Mouse (Mus musculus) megakaryocyte progenitor cell, adult 5-6 weeks (primary cell): Measurements from ENCODE around the gene Snapc5. TPM values are rescaled to one million over a fixed set of nuclear protein-coding genes. Genes with fewer than 3 reads are reported as not detected.
"Not testable (repeated sequence)": the region's sequence is repeated elsewhere in the genome, so short reads cannot be mapped to it uniquely, and the experiment has no call there.

Source experiments
- ATAC-seq: replicated peaks from 2 replicates; pipeline ENCODE4 v1.8.0; 2016; ENCODE audit warnings: mild to moderate bottlenecking, moderate TSS enrichment, inconsistent platforms; ENCODE audit not compliant: poor library complexity
- total RNA-seq, 2 experiments: library from RNA; stranded (forward) in 1 of 2; stranded (reverse) in 1 of 2; fragments of 157-497, 149-512 nt in 1 of 2; fragments of 200-1000 nt in 1 of 2; gene quantifications; 2 replicates each; pipeline versions ENCODE4 v1.2.3 to v1.2.4; 2015 to 2017

The Snapc5 gene
- total RNA-seq (2015) = 16.5 and 20.7 TPM in 2 replicates
- total RNA-seq (2017) = 47.4 and 48.2 TPM in 2 replicates

GRCm38 (mm10) chr9:64178974-64179646, at the start of gene Snapc5:
Gene Snapc5 (plus strand): TSS chr9:64179274.
- peak; percentile 82 for ATAC-seq

GRCm38 (mm10) chr9:64131623-64132022, 47.5 kb upstream of the Snapc5 start:
- ATAC-seq = no peak

GRCm38 (mm10) chr9:64138896-64139295, 40.2 kb upstream of the Snapc5 start:
- ATAC-seq = not testable (repeated sequence)

GRCm38 (mm10) chr9:64139879-64140278, 39.2 kb upstream of the Snapc5 start:
- 0 out of 2 replicates have a peak, but pooled peaks have one; percentile 42 for ATAC-seq

- ATAC-seq = peak; percentile 60
Observed at GRCm38 (mm10) chr9:64156641-64157040, 22.4 kb upstream of the Snapc5 start.

GRCm38 (mm10) chr9:64160471-64160870, 18.6 kb upstream of the Snapc5 start:
- no peak for ATAC-seq

GRCm38 (mm10) chr9:64169967-64170366, 9.1 kb upstream of the Snapc5 start:
- not testable (repeated sequence) for ATAC-seq

GRCm38 (mm10) chr9:64172145-64172815, 6.8 kb upstream of the Snapc5 start:
- peak; percentile 25 for ATAC-seq

GRCm38 (mm10) chr9:64172816-64173665, 6.0 kb upstream of the Snapc5 start, which contains the start of the genes Zwilch and Rpl4:
Gene Zwilch (minus strand): TSS chr9:64173104.
Gene Rpl4 (plus strand): TSS chr9:64173375.
- ATAC-seq = peak; percentile 78

- no peak for ATAC-seq
Observed at GRCm38 (mm10) chr9:64173666-64174220, 5.3 kb upstream of the Snapc5 start.

- ATAC-seq = no peak
Observed at GRCm38 (mm10) chr9:64174341-64174740, 4.7 kb upstream of the Snapc5 start.

GRCm38 (mm10) chr9:64174766-64175165, 4.3 kb upstream of the Snapc5 start:
- ATAC-seq = no peak

- no peak for ATAC-seq
Observed at GRCm38 (mm10) chr9:64175378-64175777, 3.7 kb upstream of the Snapc5 start.

GRCm38 (mm10) chr9:64178610-64178973, 482 bp upstream of the Snapc5 start:
- ATAC-seq = peak; percentile 52

- ATAC-seq = not testable (repeated sequence)
Observed at GRCm38 (mm10) chr9:64183295-64183694, 4.2 kb downstream of the Snapc5 start.

GRCm38 (mm10) chr9:64184166-64184840, 5.2 kb downstream of the Snapc5 start:
- no peak for ATAC-seq

GRCm38 (mm10) chr9:64193879-64194278, 14.8 kb downstream of the Snapc5 start:
- ATAC-seq = no peak

- no peak for ATAC-seq
Observed at GRCm38 (mm10) chr9:64195554-64195953, 16.5 kb downstream of the Snapc5 start.

- no peak for ATAC-seq
Observed at GRCm38 (mm10) chr9:64197524-64197923, 18.4 kb downstream of the Snapc5 start.

- no peak for ATAC-seq
Observed at GRCm38 (mm10) chr9:64198068-64198762, 19.1 kb downstream of the Snapc5 start.
